Mouse (Mus musculus): ENCODE measurements around the gene Ikzf3.

The Ikzf3 gene

DNA sequence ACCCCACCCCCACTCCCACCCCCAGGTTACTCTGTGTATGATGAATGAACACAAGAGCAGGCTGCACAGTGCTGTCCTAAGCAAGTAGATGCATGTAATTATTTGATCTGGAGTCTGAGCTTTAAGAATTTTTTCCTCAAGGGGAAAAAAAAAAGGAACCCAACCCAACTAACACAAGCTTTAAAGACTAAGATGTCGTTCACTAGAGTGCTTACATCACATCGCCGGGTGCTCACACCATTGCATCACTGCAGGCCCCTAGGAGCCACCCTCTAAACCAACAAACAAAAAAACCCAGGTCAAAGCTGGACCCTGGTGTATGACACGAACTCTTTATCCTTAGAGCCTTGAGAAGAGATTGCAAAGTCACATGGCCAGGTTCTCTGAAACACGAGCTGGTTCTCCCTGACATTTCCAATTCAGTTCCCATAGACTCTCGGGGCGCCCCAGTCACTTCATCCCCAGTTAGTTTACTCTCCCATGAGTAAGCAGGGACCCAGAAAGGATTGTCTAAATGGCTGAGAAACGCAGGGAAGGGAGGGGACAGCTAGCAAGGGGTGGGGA is 71.8 kb downstream of the Ikzf3 start:
- DNase-seq (ENCODE audit: low spot score), result no peak

DNA sequence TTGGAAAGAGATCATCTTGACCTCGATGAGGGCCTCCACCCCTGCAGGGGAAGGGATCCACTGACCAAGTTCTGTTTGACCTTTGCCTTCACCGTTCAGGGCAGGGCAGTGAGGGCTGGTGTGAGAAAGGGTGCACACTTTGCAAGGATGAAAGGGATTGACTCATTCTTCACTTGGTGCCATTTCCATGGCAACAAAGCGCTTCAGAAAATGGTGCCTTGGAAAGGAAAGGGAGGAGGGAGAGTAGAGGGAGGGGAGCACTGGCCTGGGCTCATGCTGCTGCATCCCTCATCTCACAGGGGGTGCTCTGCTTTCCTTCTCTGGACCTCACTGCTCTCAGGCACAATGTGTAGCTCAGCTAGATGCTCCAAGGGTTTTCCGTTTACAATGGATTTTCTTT is 73.1 kb downstream of the Ikzf3 start:
- no peak for DNase-seq (ENCODE audit: low spot score)

DNA sequence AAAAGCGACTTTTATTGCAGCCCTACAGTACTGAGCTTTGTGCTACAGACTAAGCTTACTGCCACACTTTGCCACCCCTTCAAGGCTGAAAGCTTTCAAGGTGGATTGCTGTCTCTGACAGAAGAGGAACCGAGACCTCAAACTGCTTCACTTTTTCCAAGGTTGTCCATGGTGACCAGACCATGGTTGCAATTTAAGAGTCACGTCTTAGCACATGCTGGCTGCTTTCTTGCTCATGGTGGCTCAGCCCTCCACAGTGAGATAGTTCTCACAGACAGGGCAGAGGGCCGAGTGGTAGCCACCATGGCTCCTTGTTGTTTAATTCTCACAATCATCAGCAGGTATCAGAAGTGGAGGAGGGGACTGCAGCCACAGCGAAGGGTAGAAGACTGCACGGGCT is 75.0 kb downstream of the Ikzf3 start:
- no peak for DNase-seq (ENCODE audit: low spot score)

DNA sequence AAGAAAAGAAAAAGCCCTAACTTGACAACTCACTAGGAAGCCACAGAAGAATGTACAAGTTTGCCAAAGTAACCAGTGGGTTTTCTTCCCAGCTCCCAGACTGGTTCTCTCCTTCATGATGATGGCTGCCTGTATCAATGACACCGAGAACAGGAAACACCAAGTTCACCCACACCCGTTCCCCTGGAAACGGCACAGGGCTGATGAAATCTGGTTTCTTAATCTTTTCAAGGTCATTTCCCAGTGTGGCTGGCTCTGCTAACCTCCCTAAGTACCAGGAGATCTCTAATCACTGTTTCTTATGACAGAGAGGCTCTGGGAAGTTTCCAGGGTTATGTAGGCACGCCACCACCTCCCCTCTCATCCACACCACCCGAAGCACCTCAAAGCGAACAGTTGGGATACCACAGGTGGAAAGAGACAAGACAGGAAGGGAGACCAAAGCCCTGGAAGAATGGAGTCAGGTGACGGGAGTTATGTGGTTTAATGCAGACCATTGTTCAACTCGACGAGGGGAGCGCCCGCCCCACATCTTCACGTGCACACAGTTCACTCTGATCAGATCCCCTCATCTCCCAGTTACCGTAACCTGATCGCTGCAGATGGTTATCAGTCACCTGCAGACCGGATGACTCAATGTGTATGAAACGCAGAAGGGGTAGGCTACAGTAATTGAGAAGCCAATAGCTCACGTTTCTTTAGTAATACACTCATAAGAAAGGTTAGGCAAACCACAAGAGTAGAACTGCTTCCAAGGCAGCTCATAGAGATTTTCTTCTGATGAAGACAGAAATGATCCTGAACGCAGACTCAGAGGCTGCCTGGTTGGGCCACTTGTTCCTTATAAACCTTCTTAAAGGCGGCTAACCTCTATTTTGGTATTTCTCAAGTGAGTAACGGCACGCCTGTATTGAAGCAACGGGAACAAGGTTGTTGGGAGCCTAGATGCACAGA is 75.8 kb downstream of the Ikzf3 start:
- no peak for DNase-seq (ENCODE audit: low spot score)

- DNase-seq (ENCODE audit: low spot score), result no peak
Observed at GRCm38 (mm10) chr11:98464516-98464915, 81.3 kb downstream of the Ikzf3 start.

- no peak for DNase-seq (ENCODE audit: low spot score)
Observed at GRCm38 (mm10) chr11:98463911-98464310, 81.9 kb downstream of the Ikzf3 start.

GRCm38 (mm10) chr11:98462255-98462654 is 83.6 kb downstream of the Ikzf3 start:
- DNase-seq (ENCODE audit: low spot score), result no peak

- DNase-seq (ENCODE audit: low spot score), result no peak
Observed at GRCm38 (mm10) chr11:98461109-98461720, 84.6 kb downstream of the Ikzf3 start.

GRCm38 (mm10) chr11:98459860-98460259 is 86.0 kb downstream of the Ikzf3 start:
- DNase-seq (ENCODE audit: low spot score), result no peak

GRCm38 (mm10) chr11:98459071-98459741 is 86.6 kb downstream of the Ikzf3 start:
- peak; percentile 51 for DNase-seq (ENCODE audit: low spot score)

DNA sequence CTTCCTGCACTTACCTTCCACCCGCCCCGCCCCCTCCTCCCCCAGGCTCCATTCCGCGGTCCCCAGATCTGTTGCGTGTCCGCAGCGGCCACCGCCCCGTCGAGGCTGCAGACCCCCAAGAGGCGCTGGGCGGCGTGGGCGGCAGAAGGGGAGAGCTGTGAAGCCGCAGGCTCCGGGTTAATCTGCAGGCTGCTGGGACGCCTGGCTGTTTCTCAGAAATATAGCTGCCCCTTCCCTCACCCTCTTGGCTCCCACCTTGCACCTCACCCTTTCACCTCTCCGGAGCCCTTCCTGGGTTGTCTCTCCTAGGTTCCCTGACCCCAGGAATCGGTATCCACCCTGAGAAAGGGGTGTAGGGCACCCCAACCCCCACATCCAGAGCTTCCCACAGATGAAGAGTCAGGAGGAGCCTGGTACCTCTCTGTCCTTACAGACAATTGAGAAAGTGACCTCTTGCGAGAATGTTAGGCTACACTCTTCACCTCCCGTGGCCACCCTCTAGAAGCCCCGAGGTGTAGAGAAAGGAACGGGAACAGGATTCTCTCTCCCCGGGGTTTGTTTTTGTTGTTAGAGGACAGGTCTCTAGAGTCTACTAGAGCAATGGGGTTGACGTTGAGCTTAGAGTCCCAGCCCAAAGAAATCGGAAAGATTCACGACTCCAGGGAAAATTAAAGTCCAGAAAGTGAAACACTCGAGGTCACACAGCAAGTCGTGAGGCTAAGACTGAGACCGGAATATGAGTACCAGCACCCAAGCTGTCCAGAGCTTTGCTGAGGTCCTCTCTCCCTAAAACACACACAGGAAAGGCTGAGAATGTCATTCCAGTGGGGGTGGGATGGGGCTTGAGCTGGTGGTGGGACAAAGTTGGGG is 87.5 kb downstream of the Ikzf3 start:
- DNase-seq (ENCODE audit: low spot score), result no peak

- DNase-seq (ENCODE audit: low spot score), result peak; percentile 84
Observed at GRCm38 (mm10) chr11:98457367-98458120, 88.3 kb downstream of the Ikzf3 start.

- no peak for DNase-seq (ENCODE audit: low spot score)
Observed at GRCm38 (mm10) chr11:98456945-98457344, 88.9 kb downstream of the Ikzf3 start.

DNA sequence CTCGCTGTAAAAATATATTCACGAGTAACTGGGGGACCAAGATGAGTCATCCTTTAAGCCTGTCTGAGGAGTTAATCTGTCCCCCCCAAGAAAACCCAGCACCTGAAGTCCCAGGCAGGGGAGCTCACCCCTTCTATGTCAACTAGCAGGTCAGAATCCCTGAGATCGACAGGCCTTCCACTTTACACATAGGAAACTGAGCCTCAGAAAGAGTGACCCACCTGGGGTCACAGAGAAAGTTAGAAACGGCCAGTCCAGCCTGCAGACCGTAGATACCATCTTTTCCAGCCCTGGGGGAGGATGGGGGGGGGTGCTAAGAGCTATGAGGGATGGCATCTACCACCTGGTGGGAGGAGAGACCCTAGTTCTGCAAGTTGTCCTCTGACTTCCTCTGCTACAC is 89.3 kb downstream of the Ikzf3 start:
- DNase-seq (ENCODE audit: low spot score), result no peak

DNA sequence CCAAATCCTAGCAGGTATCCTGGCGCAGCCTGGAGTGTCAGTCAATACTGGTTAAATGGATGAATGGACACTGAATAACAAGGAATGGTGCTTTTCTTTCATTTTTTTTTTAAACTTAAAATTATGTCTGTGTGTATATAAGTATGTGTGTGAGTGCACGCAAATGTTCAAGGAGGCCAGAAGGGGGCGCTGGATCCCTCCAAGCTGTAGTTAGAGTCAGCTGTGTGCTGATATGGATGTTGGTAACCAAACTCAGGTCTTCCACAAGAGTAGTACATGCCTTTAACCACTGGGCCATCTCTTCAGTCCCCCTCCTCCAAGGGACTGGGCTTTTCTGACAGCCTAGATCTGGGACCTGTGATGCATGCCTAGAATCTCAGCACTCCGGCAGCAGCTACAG is 90.3 kb downstream of the Ikzf3 start:
- DNase-seq (ENCODE audit: low spot score), result no peak

DNA sequence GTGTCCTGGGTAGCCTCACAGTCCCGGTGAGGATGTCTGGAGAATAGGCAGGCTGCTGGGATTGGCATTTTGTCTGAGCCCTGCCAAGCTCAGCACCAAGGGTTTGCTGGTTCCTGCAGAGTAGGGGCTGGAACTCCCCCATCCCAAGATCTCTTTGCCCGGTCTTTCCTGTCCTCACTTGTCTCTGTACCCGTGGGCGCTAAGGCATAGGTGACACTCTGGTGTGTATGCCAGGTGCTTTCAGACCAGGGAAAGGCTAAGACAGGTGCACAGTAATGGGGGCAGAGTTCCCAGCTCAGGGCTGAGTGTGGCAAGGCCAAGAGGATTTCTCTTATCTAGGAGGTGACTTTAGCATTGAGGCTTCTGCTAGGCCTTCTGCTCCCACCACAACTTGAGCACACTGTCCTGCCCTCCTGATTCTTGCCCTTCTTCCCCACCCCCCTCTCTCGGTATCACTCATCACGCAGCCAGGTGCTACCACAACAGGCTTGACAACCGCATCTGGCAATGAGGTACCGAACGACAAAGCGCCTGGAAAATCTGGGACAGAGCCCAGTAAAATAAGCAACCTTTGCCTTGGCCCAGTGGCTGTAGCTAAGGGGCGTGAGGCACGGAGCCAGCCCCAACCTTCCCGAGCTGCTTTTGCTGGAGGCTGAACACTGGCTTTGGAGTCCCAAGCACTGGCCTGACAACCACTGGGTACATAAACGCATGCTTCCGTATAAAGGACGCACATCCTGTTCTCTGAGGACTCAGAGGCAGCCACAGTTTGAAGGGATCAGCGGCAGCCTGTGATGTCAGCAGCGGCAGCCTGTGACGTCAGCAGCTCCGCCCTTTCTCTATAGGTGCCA is 95.7 kb downstream of the Ikzf3 start:
- DNase-seq (ENCODE audit: low spot score), result no peak

GRCm38 (mm10) chr11:98449419-98449818 is 96.4 kb downstream of the Ikzf3 start:
- DNase-seq (ENCODE audit: low spot score), result no peak

DNA sequence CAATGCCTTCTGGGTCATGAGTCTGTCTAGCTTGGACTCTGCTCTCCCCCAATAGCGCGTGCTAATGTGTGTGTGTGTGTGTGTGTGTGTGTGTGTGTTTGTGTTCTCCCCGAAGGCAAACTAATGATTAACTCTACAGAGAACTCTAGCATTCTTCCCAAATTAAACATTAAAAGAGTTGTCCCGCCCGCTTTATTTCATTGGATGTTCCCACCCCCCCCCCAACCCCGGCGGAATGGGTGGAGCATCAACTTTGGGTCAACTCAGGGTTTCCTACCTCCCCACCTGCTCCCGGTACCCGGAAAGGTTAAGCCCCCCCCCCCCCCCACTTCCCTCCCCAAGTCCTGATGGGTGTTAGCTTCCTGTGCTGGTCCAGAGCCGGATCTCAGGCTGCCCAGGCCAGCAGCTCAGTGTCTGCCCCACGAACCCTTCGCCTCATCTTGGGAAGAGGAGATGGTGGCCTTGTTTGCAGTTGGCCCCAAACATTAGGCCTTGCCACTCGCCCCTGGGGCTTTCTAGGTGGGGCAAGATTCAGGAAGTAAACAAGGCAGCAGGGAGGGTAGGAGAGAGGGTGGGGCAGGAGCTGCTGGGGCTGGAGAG is 97.5 kb downstream of the Ikzf3 start:
- no peak for DNase-seq (ENCODE audit: low spot score)

GRCm38 (mm10) chr11:98447475-98447834 is 98.4 kb downstream of the Ikzf3 start:
- DNase-seq (ENCODE audit: low spot score), result no peak

Measured in testis, postnatal 14 days (tissue).